17 mouse cellular contexts compared by ENCODE assay signal in genomic region chr14:31557273-31557672, GRCm38 (mm10). TPM values are rescaled to one million over a fixed set of nuclear protein-coding genes. Genes with fewer than 3 reads are reported as not detected.
DNase-seq lines count a peak whose midpoint lies in the region; ATAC-seq and TF ChIP-seq lines count a peak whose summit lies in the region.
"Had no signal": no experiment of that assay in that cellular context is flagged by ENCODE, and none has a peak within 500 bp of the region (broad histone marks: within the 10 kb centered on the region; RNA-seq: fewer than 3 reads in every experiment).

No protein-coding gene starts in this region.

- no peak for ATAC-seq in kidney, postnatal 0 days (replicated peaks; ENCODE audit: low FRiP score, low read depth)
- no peak for ATAC-seq in forebrain, embryonic 11.5 days (replicated peaks; ENCODE audit: low FRiP score)
- ATAC-seq: forebrain, embryonic 16.5 days; hindbrain, embryonic 16.5 days; midbrain, embryonic 15.5 days had no signal

- H3K9me3 ChIP-seq in kidney, postnatal 0 days (replicated peaks; ENCODE audit: low read length): no peaks in the 10 kb centered on the region
- no peaks in the 10 kb centered on the region for H3K9me3 ChIP-seq in forebrain, embryonic 11.5 days (ENCODE audit: control insufficient read depth, low read length)
- H3K9me3 ChIP-seq: heart, embryonic 13.5 days; liver, embryonic 13.5 days; midbrain, embryonic 15.5 days had no signal

- H3K4me3 ChIP-seq in kidney, postnatal 0 days (replicated peaks; ENCODE audit: low read depth, low read length): no peak overlapping the region
- no peak overlapping the region for H3K4me3 ChIP-seq in forebrain, embryonic 11.5 days (ENCODE audit: low read depth, low read length)
- H3K4me3 ChIP-seq: erythroblast, embryonic 14.5 days; heart, embryonic 13.5 days; left cerebral cortex, adult 2 months; liver, embryonic 13.5 days; midbrain, embryonic 15.5 days had no signal

- no peaks in the 10 kb centered on the region for H3K36me3 ChIP-seq in kidney, postnatal 0 days (ENCODE audit: insufficient read depth, low read length)
- H3K36me3 ChIP-seq in forebrain, embryonic 11.5 days (ENCODE audit: control insufficient read depth, insufficient read depth, low read length): no peaks in the 10 kb centered on the region
- H3K36me3 ChIP-seq: heart, embryonic 13.5 days; liver, embryonic 13.5 days; midbrain, embryonic 15.5 days had no signal

- DNase-seq in kidney, postnatal 0 days (ENCODE audit: low spot score): peak; percentile 58
- no peak for DNase-seq in kidney, postnatal 25 days
- peak; percentile 80 to 81 for DNase-seq in cerebellum, postnatal 10 days
- DNase-seq in gastrocnemius, postnatal 14 days: peak; percentile 65
- DNase-seq in thymus, postnatal 25 days: peak; percentile 68
- DNase-seq in forebrain, embryonic 11.5 days (ENCODE audit: low spot score): no peak
- no peak for DNase-seq in T-cell, adult 2 months (ENCODE audit: low spot score)
- DNase-seq in adrenal gland, postnatal 25 days: no peak
- DNase-seq: heart, postnatal 4 days; kidney, adult 18-20 months; liver, embryonic 13.5 days had no signal

- H3K4me1 ChIP-seq in kidney, postnatal 0 days (replicated peaks; ENCODE audit: insufficient read depth, low read length): peaks cover 12% of the 10 kb centered on the region; the same call in 1 of the 2 replicates
- H3K4me1 ChIP-seq in forebrain, embryonic 11.5 days (replicated peaks; ENCODE audit: control insufficient read depth, insufficient read depth, low read length): no peaks in the 10 kb centered on the region
- H3K4me1 ChIP-seq: liver, embryonic 13.5 days; midbrain, embryonic 15.5 days had no signal

- WGBS in kidney, postnatal 0 days: 46% methylated on average over 8 of the region's 8 CpGs
- WGBS in forebrain, embryonic 11.5 days: 82% methylated on average over 8 of the region's 8 CpGs

- H3K27me3 ChIP-seq in kidney, postnatal 0 days (ENCODE audit: insufficient read depth, low read length): no peaks in the 10 kb centered on the region
- no peaks in the 10 kb centered on the region for H3K27me3 ChIP-seq in forebrain, embryonic 11.5 days (ENCODE audit: control insufficient read depth, insufficient read depth, low read length)
- H3K27me3 ChIP-seq: midbrain, embryonic 15.5 days had no signal

- H3K27ac ChIP-seq in kidney, postnatal 0 days: no peak overlapping the region
- no peak overlapping the region for H3K27ac ChIP-seq in forebrain, embryonic 11.5 days (ENCODE audit: low read depth, low read length)
- H3K27ac ChIP-seq: heart, embryonic 13.5 days; left cerebral cortex, adult 2 months; liver, embryonic 13.5 days; midbrain, embryonic 15.5 days had no signal

- intact Hi-C loops in gastrocnemius, postnatal 14 days (cut with DNase I; ENCODE audit: low total_unique reads): no loop called here

- no peak overlapping the region for H3K4me2 ChIP-seq in kidney, postnatal 0 days (ENCODE audit: low read length)
- no peak overlapping the region for H3K4me2 ChIP-seq in forebrain, embryonic 11.5 days (ENCODE audit: low read depth, low read length, severe bottlenecking)
- H3K4me2 ChIP-seq: heart, embryonic 13.5 days; liver, embryonic 13.5 days; midbrain, embryonic 15.5 days had no signal

- TF ChIP-seq CTCF in kidney, postnatal 0 days (IDR thresholded peaks at IDR 0.05; ENCODE audit: low read depth): no peak

- no peak overlapping the region for H3K9ac ChIP-seq in kidney, postnatal 0 days (ENCODE audit: low read depth, low read length)
- no peak overlapping the region for H3K9ac ChIP-seq in forebrain, embryonic 11.5 days (ENCODE audit: low read length)
- H3K9ac ChIP-seq: heart, embryonic 13.5 days; liver, embryonic 13.5 days; midbrain, embryonic 15.5 days had no signal

RNA-seq across cellular contexts. Expression of gene Colq, which starts 33.9 kb away (rescaled TPM):
- polyA plus RNA-seq in kidney, postnatal 0 days (2015; fragmentation: Nextera tagmentation; extraction: Ambion mirVana): 1.3 TPM in 2 replicates
- 1 to 10 TPM; 8.3 to 9.4 TPM for total RNA-seq in gastrocnemius, postnatal 14 days (2021)
- polyA plus RNA-seq in forebrain, embryonic 11.5 days (2014; fragmentation: Nextera tagmentation; extraction: Ambion mirVana): 0.09 TPM in 1 of 2 replicates, not detected in the other
- total RNA-seq in adrenal gland, postnatal 25 days (2021): not detected in 2 replicates
- polyA plus RNA-seq: erythroblast, embryonic 14.5 days; forebrain, embryonic 16.5 days; midbrain, embryonic 15.5 days had no signal

Comparison
In these comparisons a context has a peak if more than half of its experiments do, and no peak if none do; other contexts are left out.
1. DNase-seq: peak in kidney, postnatal 0 days (single experiment), cerebellum, postnatal 10 days (2 of 2), gastrocnemius, postnatal 14 days (single experiment) and thymus, postnatal 25 days (single experiment); none in kidney, postnatal 25 days (0 of 2), forebrain, embryonic 11.5 days (single experiment), T-cell, adult 2 months (single experiment) and adrenal gland, postnatal 25 days (single experiment).